Mouse (Mus musculus) intestine, postnatal 0 days (tissue): ENCODE results near the gene Adamtsl5. TPM values are rescaled to one million over a fixed set of nuclear protein-coding genes. Genes with fewer than 3 reads are reported as not detected.

ENCODE experiments used
- ATAC-seq: fragments of 200-750 bp; cut with Nextera tagmentation; 2 replicates; pipeline ENCODE4 v1.8.0; 2017; ENCODE audit warnings: mild to moderate bottlenecking, moderate TSS enrichment, moderate library complexity
- H3K27ac ChIP-seq: fragments of 300-500 bp; sonication (generic); 2 replicates; pipeline ENCODE4 v1.5.1; 2014; ENCODE audit warnings: mild to moderate bottlenecking, low read depth, low read length, moderate library complexity
- H3K27me3 ChIP-seq: fragments of 300-500 bp; sonication (generic); replicated peaks from 2 replicates; pipeline ENCODE4 v1.6.1; 2014; ENCODE audit warnings: low read length, mixed read lengths; ENCODE audit not compliant: control insufficient read depth, insufficient read depth
- H3K36me3 ChIP-seq: fragments of 300-500 bp; sonication (generic); 2 replicates; pipeline ENCODE4 v1.6.1; 2014; ENCODE audit warnings: mild to moderate bottlenecking, moderate library complexity; ENCODE audit not compliant: control insufficient read depth, insufficient read depth
- H3K4me1 ChIP-seq: fragments of 300-500 bp; sonication (generic); replicated peaks from 2 replicates; pipeline ENCODE4 v1.6.1; 2014; ENCODE audit warnings: antibody characterized with exemption, low read length, mixed read lengths; ENCODE audit not compliant: control insufficient read depth, insufficient read depth
- H3K4me2 ChIP-seq: fragments of 300-500 bp; sonication (generic); replicated peaks from 2 replicates; pipeline ENCODE4 v1.6.1; 2014; ENCODE audit warnings: low read depth, mild to moderate bottlenecking, moderate library complexity
- H3K4me3 ChIP-seq: fragments of 300-500 bp; sonication (generic); 2 replicates; pipeline ENCODE4 v1.5.1; 2014; ENCODE audit warnings: low read depth, low read length
- H3K9ac ChIP-seq: fragments of 300-500 bp; sonication (generic); 2 replicates; pipeline ENCODE4 v1.6.1; 2014; ENCODE audit warnings: mild to moderate bottlenecking, low read depth, low read length
- H3K9me3 ChIP-seq: fragments of 300-500 bp; sonication (generic); 2 replicates; pipeline ENCODE4 v1.6.1; 2016; ENCODE audit warnings: mixed run types; ENCODE audit not compliant: control insufficient read depth
- CTCF ChIP-seq: sonication (generic); IDR thresholded peaks from 2 replicates; pipeline ENCODE4 v1.5.1; 2016; ENCODE audit warnings: low read depth, mild to moderate bottlenecking, control low read depth, antibody characterized with exemption, moderate library complexity
- WGBS: fragments of 180-500 bp; shearing (Covaris S2); extraction: QIAGEN DNeasy Blood & Tissue Kit; methylation state at CpG from one replicate; pipeline ENCODE4 v1.1.7; 2014; 5-methylcytosine and 5-hydroxymethylcytosine counted together
- polyA plus RNA-seq: library from polyadenylated mRNA; unstranded; fragments of >200 nt; fragmentation: Nextera tagmentation; extraction: Ambion mirVana; gene quantifications from 2 replicates; pipeline ENCODE4 v1.2.1, GENCODE M21; 2015

Gene Adamtsl5
- polyA plus RNA-seq, 1 experiment from 2014 or later = 46.7 TPM

GRCm38 (mm10) chr10:80325045-80325444, 23.2 kb downstream of the Adamtsl5 start:
- TF ChIP-seq CTCF = no peak
- Histone ChIP-seq H3K4me1 (peaks cover 7% of the 10 kb centered on the region; the same call in 1 of the 2 replicates), H3K4me3 (no peak overlapping the region), H3K27ac (0 out of 2 replicates have a peak overlapping the region, but pooled peaks have one; percentile 66), H3K27me3 (no peaks in the 10 kb centered on the region), H3K36me3 (no peaks in the 10 kb centered on the region), H3K9me3 (no peaks in the 10 kb centered on the region), H3K9ac (no peak overlapping the region), H3K4me2 (peak overlapping the region; percentile 10; the same call in 1 of the 2 replicates)
- no peak for ATAC-seq
- WGBS = 58% methylated on average over 21 of the region's 21 CpGs

GRCm38 (mm10) chr10:80324120-80325037, 23.8 kb downstream of the Adamtsl5 start:
- 54% methylated on average over 17 of the region's 17 CpGs for WGBS
- no peak overlapping the region for H3K9ac ChIP-seq
- H3K4me3 ChIP-seq = peak overlapping the region; percentile 47

GRCm38 (mm10) chr10:80323261-80324119, 24.7 kb downstream of the Adamtsl5 start:
- TF ChIP-seq CTCF = no peak

More at GRCm38 (mm10) chr10:80324120-80325037, 23.8 kb downstream of the Adamtsl5 start:
- Histone ChIP-seq H3K4me2 (peak overlapping the region; percentile 97), H3K27ac (peak overlapping the region; percentile 73), H3K4me1 (peaks cover 9% of the 10 kb centered on the region), H3K36me3 (0 out of 2 replicates have a peak, but pooled peaks cover under 1% of the 10 kb centered on the region), H3K9me3 (no peaks in the 10 kb centered on the region), H3K27me3 (no peaks in the 10 kb centered on the region)
- peak; percentile 8 for ATAC-seq
- no peak for TF ChIP-seq CTCF

GRCm38 (mm10) chr10:80322811-80323211, 25.4 kb downstream of the Adamtsl5 start:
- peak; percentile 9 for ATAC-seq
- H3K27me3 ChIP-seq = no peaks in the 10 kb centered on the region
- peak; percentile 56 for TF ChIP-seq CTCF
- WGBS = 4% methylated on average over 28 of the region's 28 CpGs
- peak overlapping the region; percentile 47 for H3K4me3 ChIP-seq
- peak overlapping the region; percentile 28; the same call in 1 of the 2 replicates for H3K9ac ChIP-seq
- peaks cover 16% of the 10 kb centered on the region for H3K36me3 ChIP-seq
- peak overlapping the region; percentile 73 for H3K27ac ChIP-seq
- H3K4me2 ChIP-seq = peak overlapping the region; percentile 97
- no peaks in the 10 kb centered on the region for H3K9me3 ChIP-seq
- H3K4me1 ChIP-seq = peaks cover 14% of the 10 kb centered on the region

More at GRCm38 (mm10) chr10:80323261-80324119, 24.7 kb downstream of the Adamtsl5 start:
- peak overlapping the region; percentile 97 for H3K4me2 ChIP-seq
- peaks cover 14% of the 10 kb centered on the region for H3K4me1 ChIP-seq
- H3K27me3 ChIP-seq = no peaks in the 10 kb centered on the region
- H3K9me3 ChIP-seq = no peaks in the 10 kb centered on the region
- 1% methylated on average over 43 of the region's 46 CpGs for WGBS
- peaks cover 10% of the 10 kb centered on the region for H3K36me3 ChIP-seq
- peak; percentile 43 for ATAC-seq
- H3K9ac ChIP-seq = peak overlapping the region; percentile 28; the same call in 1 of the 2 replicates
- peak overlapping the region; percentile 47 for H3K4me3 ChIP-seq
- peak overlapping the region; percentile 73 for H3K27ac ChIP-seq

- H3K36me3 ChIP-seq = peaks cover 24% of the 10 kb centered on the region
- H3K27ac ChIP-seq = no peak overlapping the region
- 92% methylated on average over 21 of the region's 21 CpGs for WGBS
- no peak overlapping the region; the same call in 1 of the 2 replicates for H3K4me3 ChIP-seq
- H3K4me2 ChIP-seq = peak overlapping the region; percentile 97
- TF ChIP-seq CTCF = no peak
- no peak for ATAC-seq
- H3K9ac ChIP-seq = no peak overlapping the region
- H3K9me3 ChIP-seq = no peaks in the 10 kb centered on the region
- peaks cover 14% of the 10 kb centered on the region for H3K4me1 ChIP-seq
- H3K27me3 ChIP-seq = no peaks in the 10 kb centered on the region
These were observed 26.3 kb downstream of the Adamtsl5 start for GRCm38 (mm10) chr10:80321670-80322581.
